Mouse (Mus musculus): Measurements from ENCODE around the gene Kptn.

Gene Kptn

DNA sequence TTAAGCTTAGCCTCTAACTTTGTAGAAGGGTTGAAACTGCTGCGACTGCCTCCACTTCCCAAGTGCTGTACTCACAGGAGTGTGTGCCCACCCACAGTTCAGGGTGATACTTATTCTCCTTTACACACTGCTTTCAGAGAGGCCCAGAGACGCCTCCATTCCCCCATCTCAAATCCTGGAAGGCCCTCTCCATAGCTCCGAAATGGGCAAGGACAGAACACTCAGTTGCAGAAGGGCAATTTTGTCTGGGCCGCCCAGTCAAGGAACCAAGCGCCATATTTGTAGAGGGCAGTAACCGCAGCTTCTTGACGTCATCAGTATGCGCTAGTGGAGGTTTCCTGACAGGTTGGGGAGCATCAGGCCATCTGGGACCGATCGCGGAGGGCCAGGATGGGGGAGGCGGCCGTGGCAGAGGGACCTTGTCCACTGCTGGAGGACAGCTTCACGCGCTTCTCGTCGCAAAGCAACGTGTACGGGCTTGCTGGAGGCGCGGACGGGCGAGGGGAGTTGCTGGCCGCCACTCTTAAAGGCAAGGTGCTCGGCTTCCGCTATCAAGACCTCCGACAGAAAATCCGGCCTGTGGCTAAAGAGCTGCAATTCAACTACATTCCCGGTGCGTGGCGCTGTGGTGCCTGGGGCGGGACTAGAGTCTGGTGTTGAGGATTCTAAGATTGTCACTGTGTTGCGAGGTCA is at the start of gene Kptn:
TSS of gene Kptn (plus strand) at position 327 of the 693 bp plus-strand sequence.
- no peaks in the 10 kb centered on the region for H3K27me3 ChIP-seq (ENCODE audit: control insufficient read depth, insufficient read depth, low read length, poor library complexity, severe bottlenecking)
- DNase-seq (ENCODE audit: low read depth, low spot score): peak; percentile 95
- peaks cover 4% of the 10 kb centered on the region; the same call in 1 of the 2 replicates for H3K36me3 ChIP-seq (ENCODE audit: control insufficient read depth, insufficient read depth, low read length, poor library complexity, severe bottlenecking)

DNA sequence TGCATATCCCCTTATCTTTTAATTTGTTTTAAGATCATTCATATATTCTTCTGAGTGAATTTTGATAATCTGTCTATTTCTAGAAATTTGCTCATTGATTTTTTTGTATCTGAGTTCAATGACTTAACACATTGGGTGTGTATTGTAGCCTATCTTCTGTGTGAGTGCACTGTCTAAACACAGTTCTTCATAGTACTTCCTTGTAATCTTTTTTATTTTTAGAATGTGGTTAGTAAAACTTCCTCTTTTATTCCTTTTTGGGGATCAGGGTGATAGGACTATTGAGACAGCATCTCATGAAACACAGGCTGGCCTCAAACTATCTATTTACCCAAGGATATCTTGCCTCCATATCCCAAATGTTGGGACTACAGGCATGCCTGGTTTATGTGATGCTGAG is 48.8 kb upstream of the Kptn start:
- DNase-seq (ENCODE audit: low read depth, low spot score): no peak
- Histone ChIP-seq H3K27me3 (ENCODE audit: control insufficient read depth, insufficient read depth, low read length, poor library complexity, severe bottlenecking) (no peaks in the 10 kb centered on the region), H3K36me3 (ENCODE audit: control insufficient read depth, insufficient read depth, low read length, poor library complexity, severe bottlenecking) (no peaks in the 10 kb centered on the region)

DNA sequence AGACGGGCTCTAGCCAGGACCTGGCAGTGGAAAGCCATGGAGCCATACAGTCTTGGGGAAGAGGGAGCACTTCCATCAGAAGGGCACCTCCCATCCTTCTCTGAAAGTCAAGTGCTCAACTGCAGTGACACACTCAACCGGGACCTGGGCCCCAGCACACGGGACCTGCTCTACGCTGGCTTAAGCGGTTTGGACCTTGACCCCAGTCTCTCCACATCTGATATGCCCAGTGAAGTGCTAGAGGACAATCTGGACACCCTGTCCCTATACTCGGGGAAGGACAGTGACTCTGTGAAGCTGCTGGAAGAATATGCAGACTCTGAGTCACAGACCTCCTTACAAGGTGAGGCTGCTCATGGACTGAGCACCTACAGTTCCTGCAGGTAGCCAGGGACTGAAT is 47.8 kb upstream of the Kptn start:
- no peaks in the 10 kb centered on the region for H3K36me3 ChIP-seq (ENCODE audit: control insufficient read depth, insufficient read depth, low read length, poor library complexity, severe bottlenecking)
- no peaks in the 10 kb centered on the region for H3K27me3 ChIP-seq (ENCODE audit: control insufficient read depth, insufficient read depth, low read length, poor library complexity, severe bottlenecking)
- DNase-seq (ENCODE audit: low read depth, low spot score): no peak

DNA sequence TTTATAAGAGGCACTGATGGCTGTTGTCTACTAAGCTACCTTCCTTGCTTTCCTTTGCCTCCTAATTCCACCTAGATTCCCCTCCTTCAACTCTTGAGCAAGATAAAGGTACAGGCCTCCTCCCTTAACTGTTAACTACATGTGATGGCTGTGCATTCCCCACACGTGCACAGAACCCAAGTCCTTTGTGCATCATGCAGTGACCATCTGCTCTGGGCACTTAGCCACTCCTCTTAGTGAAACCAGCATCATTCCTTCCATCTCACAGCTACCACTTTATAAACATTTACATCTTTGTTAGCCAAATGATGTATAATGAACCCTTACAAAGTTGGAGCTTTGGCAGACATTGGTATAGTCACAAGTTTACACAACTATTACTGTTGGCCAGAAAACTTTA is 39.7 kb upstream of the Kptn start:
- Histone ChIP-seq H3K36me3 (ENCODE audit: control insufficient read depth, insufficient read depth, low read length, poor library complexity, severe bottlenecking) (no peaks in the 10 kb centered on the region), H3K27me3 (ENCODE audit: control insufficient read depth, insufficient read depth, low read length, poor library complexity, severe bottlenecking) (no peaks in the 10 kb centered on the region)
- DNase-seq (ENCODE audit: low read depth, low spot score): no peak

DNA sequence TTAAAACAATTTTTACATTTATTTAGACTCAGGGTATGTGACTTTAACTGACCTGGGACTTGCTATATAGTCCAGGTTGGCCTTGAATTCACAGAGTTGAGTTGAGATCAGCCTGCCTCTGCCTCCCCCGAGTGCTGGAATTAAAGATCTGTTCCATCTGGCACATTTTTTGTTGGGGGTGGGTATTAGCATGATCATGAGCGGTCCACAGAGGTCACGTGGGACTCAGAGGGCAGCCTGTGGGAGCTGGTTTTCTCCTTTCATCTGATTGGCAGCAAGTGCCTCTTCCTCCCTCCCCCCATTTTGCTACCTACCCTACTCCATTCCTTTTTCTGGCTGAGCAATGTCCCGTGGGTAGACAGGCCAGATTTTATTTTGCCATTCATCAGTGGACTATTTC is 39.1 kb upstream of the Kptn start:
- DNase-seq (ENCODE audit: low read depth, low spot score): no peak
- Histone ChIP-seq H3K27me3 (ENCODE audit: control insufficient read depth, insufficient read depth, low read length, poor library complexity, severe bottlenecking) (no peaks in the 10 kb centered on the region), H3K36me3 (ENCODE audit: control insufficient read depth, insufficient read depth, low read length, poor library complexity, severe bottlenecking) (no peaks in the 10 kb centered on the region)

DNA sequence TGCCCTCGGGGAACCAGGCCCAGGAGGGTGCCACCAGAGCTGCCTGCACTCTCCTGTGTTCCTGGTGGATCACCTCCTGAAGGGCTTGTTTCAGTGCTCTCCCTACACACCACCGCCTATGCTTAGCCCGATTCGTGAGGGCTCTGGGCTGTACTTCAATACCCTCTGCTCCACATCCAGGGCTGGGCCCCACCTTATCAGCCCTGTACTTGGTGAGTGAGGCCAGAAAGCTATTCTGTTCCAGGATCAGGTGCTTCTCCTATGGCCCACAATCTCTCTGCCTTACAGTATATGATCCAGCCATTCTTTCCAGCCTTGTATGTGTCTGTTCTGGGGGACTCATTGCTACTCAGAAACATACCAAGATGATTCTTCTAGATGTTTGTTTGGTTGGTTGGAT is 36.3 kb upstream of the Kptn start:
- DNase-seq (ENCODE audit: low read depth, low spot score): no peak
- Histone ChIP-seq H3K27me3 (ENCODE audit: control insufficient read depth, insufficient read depth, low read length, poor library complexity, severe bottlenecking) (no peaks in the 10 kb centered on the region), H3K36me3 (ENCODE audit: control insufficient read depth, insufficient read depth, low read length, poor library complexity, severe bottlenecking) (no peaks in the 10 kb centered on the region)

DNA sequence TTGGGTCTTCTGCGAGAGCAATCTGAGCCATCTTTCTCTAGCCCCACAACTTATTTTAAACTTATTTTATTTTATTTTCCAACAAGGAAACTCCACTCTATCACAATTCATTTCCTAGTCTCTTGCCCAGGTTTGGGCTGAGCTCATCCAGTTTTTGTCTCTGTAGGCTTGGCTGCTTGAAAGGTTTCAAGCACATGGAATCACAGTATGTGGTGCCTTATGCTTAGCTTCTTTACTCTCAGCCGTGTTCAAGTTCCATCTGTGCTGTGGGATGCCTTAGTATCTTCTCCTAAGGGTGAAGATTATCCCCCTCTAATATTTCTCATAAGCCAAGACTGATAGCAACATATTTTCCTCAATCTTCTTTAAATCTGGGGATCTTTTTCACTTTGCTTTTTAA is 32.1 kb upstream of the Kptn start:
- no peaks in the 10 kb centered on the region for H3K36me3 ChIP-seq (ENCODE audit: control insufficient read depth, insufficient read depth, low read length, poor library complexity, severe bottlenecking)
- H3K27me3 ChIP-seq (ENCODE audit: control insufficient read depth, insufficient read depth, low read length, poor library complexity, severe bottlenecking): no peaks in the 10 kb centered on the region
- DNase-seq (ENCODE audit: low read depth, low spot score): no peak

DNA sequence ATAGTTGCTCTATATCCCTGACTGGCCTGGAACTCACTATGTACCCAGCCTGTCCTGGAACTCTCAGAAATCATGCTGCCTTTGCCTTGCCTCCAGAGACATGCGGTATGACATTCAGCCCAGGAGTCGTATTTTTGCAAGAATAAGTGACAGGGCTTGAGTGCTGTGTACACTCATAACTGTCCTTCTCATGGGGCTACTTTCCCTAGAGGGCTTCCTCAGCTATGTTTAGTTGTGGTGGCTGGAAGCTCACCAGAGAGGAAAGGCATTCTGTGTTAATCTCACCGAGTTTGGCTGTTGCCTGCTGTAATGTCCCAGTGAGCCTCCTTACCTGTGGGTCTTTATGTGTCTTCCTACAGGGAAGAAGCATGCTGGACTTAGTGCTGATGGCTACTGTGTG is 25.1 kb upstream of the Kptn start:
- Histone ChIP-seq H3K36me3 (ENCODE audit: control insufficient read depth, insufficient read depth, low read length, poor library complexity, severe bottlenecking) (no peaks in the 10 kb centered on the region), H3K27me3 (ENCODE audit: control insufficient read depth, insufficient read depth, low read length, poor library complexity, severe bottlenecking) (no peaks in the 10 kb centered on the region)
- no peak for DNase-seq (ENCODE audit: low read depth, low spot score)

DNA sequence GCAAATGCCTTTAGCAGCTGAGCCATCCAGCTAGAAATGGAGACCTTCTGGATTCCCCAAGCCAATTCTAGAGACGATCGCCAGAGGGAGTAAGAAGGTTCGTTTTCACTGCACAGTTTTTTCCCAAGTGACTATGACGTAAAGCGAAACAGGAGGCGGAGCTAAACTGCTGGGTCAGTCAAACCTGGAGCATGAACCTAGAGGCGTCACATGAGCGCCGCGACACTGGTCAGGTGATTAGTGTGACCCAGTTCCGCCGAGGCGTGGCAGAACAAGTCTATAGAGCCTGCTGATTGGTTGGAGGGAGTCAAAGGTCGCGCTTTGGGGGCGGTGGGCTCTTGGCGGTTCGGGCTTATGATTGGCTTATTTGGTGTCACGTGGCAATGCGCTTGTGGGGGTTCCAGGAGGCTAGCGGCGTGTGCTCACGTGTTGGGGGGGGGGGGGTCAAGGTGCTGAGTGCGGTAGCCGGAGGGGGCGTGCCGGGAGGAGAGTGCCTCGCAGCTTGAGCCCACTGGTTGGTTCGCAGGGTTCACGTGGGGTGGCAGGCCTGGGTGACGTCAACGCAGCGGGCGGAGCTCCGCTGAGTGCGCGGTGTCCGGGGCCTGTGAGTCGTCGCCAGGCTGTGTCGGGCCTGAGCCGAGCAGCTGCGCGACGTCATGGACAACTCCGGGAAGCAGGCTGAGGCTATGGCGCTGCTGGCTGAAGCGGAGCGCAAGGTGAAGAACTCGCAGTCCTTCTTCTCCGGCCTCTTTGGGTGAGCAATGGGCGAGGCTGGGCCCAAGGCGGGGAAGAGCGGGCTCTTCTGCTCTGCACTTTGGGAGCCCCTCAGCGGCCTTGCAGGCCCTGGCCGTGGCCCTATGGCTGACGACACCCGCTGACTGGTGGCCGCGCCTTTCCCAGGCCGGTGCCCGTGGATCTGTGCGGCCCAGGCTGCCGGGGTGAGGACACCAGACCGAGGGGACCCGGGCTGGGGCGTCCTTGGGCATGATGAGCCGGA is 21.4 kb upstream of the Kptn start, which contains the start of gene Napa:
TSS of gene Napa (plus strand) at position 438 of the 997 bp plus-strand sequence.
- peaks cover 5% of the 10 kb centered on the region; the same call in 1 of the 2 replicates for H3K36me3 ChIP-seq (ENCODE audit: control insufficient read depth, insufficient read depth, low read length, poor library complexity, severe bottlenecking)
- peak; percentile 100 for DNase-seq (ENCODE audit: low read depth, low spot score)
- H3K27me3 ChIP-seq (ENCODE audit: control insufficient read depth, insufficient read depth, low read length, poor library complexity, severe bottlenecking): no peaks in the 10 kb centered on the region

DNA sequence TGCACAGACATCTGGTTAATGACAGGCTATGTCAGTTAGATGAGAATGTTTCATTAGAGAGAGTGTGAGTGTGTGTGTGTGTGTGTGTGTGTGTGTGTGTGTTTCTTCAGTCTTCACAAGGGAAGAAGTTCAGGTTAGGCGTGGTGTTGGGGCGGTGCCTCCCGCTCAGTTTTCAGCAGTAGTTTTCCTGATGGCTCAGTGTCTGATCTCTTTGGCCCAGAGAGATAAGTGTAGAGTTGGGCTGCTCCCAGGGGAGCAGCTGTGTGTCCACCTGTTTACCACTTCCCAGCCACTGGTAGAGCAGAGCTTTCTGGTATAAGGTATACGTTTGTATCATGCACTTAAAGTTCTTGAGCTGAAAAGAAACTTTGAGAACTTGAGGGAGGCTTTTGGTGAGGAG is 19.8 kb upstream of the Kptn start:
- Histone ChIP-seq H3K36me3 (ENCODE audit: control insufficient read depth, insufficient read depth, low read length, poor library complexity, severe bottlenecking) (peaks cover 5% of the 10 kb centered on the region; the same call in 1 of the 2 replicates), H3K27me3 (ENCODE audit: control insufficient read depth, insufficient read depth, low read length, poor library complexity, severe bottlenecking) (no peaks in the 10 kb centered on the region)
- no peak for DNase-seq (ENCODE audit: low read depth, low spot score)

DNA sequence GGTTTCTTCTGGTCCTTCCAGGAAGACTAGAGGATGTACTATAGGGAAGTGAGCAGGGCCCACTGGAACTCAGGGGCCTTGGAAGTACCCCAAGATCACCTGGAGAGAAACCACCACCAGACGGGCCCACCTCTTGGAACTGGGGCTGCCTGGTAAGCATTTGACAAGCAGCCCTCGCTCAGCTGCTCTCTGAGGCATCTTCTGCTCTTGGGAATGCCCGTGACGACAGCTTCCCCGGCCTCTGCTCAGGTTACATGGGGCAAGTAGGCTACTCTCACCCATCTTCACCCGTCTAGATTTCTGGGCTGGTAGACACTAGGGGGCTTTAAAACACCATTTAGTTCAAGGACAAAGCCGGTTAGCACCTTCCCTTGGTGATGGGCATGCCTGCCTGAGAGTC is 18.6 kb upstream of the Kptn start:
- H3K27me3 ChIP-seq (ENCODE audit: control insufficient read depth, insufficient read depth, low read length, poor library complexity, severe bottlenecking): no peaks in the 10 kb centered on the region
- H3K36me3 ChIP-seq (ENCODE audit: control insufficient read depth, insufficient read depth, low read length, poor library complexity, severe bottlenecking): peaks cover 7% of the 10 kb centered on the region
- DNase-seq (ENCODE audit: low read depth, low spot score): no peak

DNA sequence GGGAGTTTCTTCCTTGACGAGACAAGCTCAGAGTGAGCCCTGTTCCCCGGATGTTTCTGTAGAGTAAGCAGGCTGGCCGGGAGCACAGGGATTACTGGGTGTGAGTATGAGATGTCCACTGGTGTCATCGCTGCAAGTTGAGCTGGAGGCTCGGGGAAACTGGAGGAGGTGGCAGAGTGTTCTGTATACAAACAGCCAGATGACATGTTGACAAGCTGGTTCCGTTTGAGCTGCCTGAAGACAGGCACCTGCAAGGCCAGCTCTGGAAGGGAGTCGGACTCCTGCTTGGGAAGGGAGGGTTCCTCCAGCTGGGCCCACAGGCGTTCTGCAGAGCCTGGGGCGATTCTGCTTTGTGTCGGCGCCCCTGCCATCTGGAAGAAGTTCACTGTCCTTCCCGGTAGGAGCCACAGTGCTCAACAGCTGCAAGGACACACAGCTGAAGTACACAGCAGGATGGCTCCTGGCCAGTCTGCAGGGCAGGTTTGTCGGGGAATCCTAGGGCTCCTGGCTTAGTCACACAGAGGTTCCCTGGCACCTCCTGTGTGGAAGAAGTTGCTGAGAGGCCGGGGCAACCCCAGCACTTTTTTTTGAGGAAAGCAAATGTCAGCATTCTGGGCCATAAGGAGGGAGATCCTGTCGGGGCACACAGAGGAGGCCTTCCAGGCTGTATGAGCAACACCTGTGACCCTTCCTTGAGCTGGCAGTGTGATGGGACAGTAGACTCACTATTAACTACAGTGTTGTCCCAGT is 17.8 kb upstream of the Kptn start:
- Histone ChIP-seq H3K36me3 (ENCODE audit: control insufficient read depth, insufficient read depth, low read length, poor library complexity, severe bottlenecking) (peaks cover 7% of the 10 kb centered on the region), H3K27me3 (ENCODE audit: control insufficient read depth, insufficient read depth, low read length, poor library complexity, severe bottlenecking) (no peaks in the 10 kb centered on the region)
- DNase-seq (ENCODE audit: low read depth, low spot score): no peak

DNA sequence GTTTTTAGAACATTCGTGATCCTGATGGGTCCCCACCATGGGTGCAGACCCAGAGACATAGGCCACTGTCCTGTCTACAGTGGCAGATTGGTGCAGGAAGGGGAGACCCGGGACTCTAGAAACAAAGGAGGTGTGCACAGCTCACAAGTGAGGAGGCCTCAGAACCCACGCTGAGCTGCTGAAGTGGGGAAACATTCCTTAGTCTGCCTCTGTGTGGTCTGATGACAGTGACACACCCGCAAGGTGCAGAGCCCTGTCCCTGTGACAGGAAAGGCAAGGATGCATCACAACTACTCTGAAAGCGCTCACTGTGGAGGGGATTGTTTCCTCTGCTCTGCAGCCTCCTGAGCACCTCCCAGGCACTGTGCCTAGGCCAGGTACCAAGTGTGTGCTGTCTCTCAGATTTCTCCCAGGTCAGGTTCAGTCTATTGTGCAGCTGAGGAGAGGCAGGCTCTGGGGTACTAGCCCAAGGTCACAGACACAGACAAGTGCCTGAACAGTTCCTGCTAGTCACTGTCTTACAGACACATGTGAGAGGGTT is 16.9 kb upstream of the Kptn start:
- peaks cover 9% of the 10 kb centered on the region for H3K36me3 ChIP-seq (ENCODE audit: control insufficient read depth, insufficient read depth, low read length, poor library complexity, severe bottlenecking)
- H3K27me3 ChIP-seq (ENCODE audit: control insufficient read depth, insufficient read depth, low read length, poor library complexity, severe bottlenecking): no peaks in the 10 kb centered on the region
- no peak for DNase-seq (ENCODE audit: low read depth, low spot score)

DNA sequence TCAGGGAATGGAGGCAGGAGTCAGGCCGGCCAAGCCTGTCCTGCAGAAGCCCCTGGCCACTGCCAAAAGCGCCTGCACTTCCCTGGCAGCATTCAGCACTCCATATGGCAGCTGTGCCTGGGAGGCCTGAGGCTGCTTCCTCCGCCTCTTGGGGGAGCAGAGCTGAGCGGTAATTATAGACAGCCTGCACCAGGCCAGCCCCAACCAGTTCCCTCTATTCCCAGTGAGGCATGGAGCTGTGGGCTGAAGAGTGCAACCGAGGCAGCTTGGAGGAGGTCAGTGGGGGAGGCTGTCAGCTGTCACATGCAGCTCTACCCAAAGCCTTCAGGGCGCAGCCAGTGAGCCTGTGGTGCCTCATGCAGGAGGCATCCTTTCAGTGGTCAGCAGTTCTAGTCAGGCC is 15.9 kb upstream of the Kptn start:
- H3K36me3 ChIP-seq (ENCODE audit: control insufficient read depth, insufficient read depth, low read length, poor library complexity, severe bottlenecking): peaks cover 9% of the 10 kb centered on the region
- no peak for DNase-seq (ENCODE audit: low read depth, low spot score)
- H3K27me3 ChIP-seq (ENCODE audit: control insufficient read depth, insufficient read depth, low read length, poor library complexity, severe bottlenecking): no peaks in the 10 kb centered on the region

All from splenic B cell, adult 2 months (primary cell).